Mouse (Mus musculus) forelimb bud, embryonic 11.5 days (tissue): ENCODE results near the gene Plekha5.

Experiments used
- DNase-seq: peaks from one replicate; pipeline ENCODE4 v3.0.0-alpha.2; 2012; ENCODE audit warnings: low read depth, low spot score

Plekha5 gene

GRCm38 (mm10) chr6:140455851-140456250, 32.0 kb downstream of the Plekha5 start:
- DNase-seq = no peak

GRCm38 (mm10) chr6:140456393-140457163, 32.7 kb downstream of the Plekha5 start:
- no peak for DNase-seq

GRCm38 (mm10) chr6:140460398-140460797, 36.5 kb downstream of the Plekha5 start:
- DNase-seq = no peak

- no peak for DNase-seq
These were observed 41.0 kb downstream of the Plekha5 start for GRCm38 (mm10) chr6:140464818-140465217.

- DNase-seq = peak; percentile 48
These were observed 42.2 kb downstream of the Plekha5 start for GRCm38 (mm10) chr6:140465946-140466646.

GRCm38 (mm10) chr6:140466841-140467240, 43.0 kb downstream of the Plekha5 start:
- DNase-seq = no peak

GRCm38 (mm10) chr6:140467851-140468250, 44.0 kb downstream of the Plekha5 start:
- DNase-seq = no peak

- no peak for DNase-seq
These were observed 45.9 kb downstream of the Plekha5 start for GRCm38 (mm10) chr6:140469791-140470190.

- DNase-seq = no peak
These were observed 47.9 kb downstream of the Plekha5 start for GRCm38 (mm10) chr6:140471751-140472150.

GRCm38 (mm10) chr6:140472345-140472744, 48.5 kb downstream of the Plekha5 start:
- DNase-seq = peak; percentile 61

GRCm38 (mm10) chr6:140475393-140476087, 51.7 kb downstream of the Plekha5 start:
- no peak for DNase-seq

GRCm38 (mm10) chr6:140476981-140477380, 53.1 kb downstream of the Plekha5 start:
- peak; percentile 18 for DNase-seq

- no peak for DNase-seq
These were observed 54.2 kb downstream of the Plekha5 start for GRCm38 (mm10) chr6:140478031-140478430.

- DNase-seq = no peak
These were observed 55.1 kb downstream of the Plekha5 start for GRCm38 (mm10) chr6:140478943-140479342.

- no peak for DNase-seq
These were observed 56.7 kb downstream of the Plekha5 start for GRCm38 (mm10) chr6:140480425-140481081.

- no peak for DNase-seq
These were observed 58.0 kb downstream of the Plekha5 start for GRCm38 (mm10) chr6:140481701-140482460.

GRCm38 (mm10) chr6:140484170-140484569, 60.3 kb downstream of the Plekha5 start:
- no peak for DNase-seq

- DNase-seq = no peak
These were observed 61.8 kb downstream of the Plekha5 start for GRCm38 (mm10) chr6:140485636-140486035.

GRCm38 (mm10) chr6:140486685-140487084, 62.8 kb downstream of the Plekha5 start:
- DNase-seq = no peak

- peak; percentile 63 for DNase-seq
These were observed 63.6 kb downstream of the Plekha5 start for GRCm38 (mm10) chr6:140487489-140487888.

- DNase-seq = no peak
These were observed 64.8 kb downstream of the Plekha5 start for GRCm38 (mm10) chr6:140488673-140489072.
